Mouse (Mus musculus) forebrain, embryonic 10.5 days (tissue): ENCODE measurements around the gene Cchcr1. TPM values are rescaled to one million over a fixed set of nuclear protein-coding genes. Genes with fewer than 3 reads are reported as not detected.

Experiments used
- DNase-seq: peaks from one replicate; pipeline ENCODE4 v3.0.0-alpha.2; 2017; ENCODE audit warnings: low spot score; ENCODE audit errors: extremely low spot score
- H3K27ac ChIP-seq: fragments of 300-500 bp; sonication (generic); 2 replicates; pipeline ENCODE4 v1.5.1; 2016; ENCODE audit warnings: mild to moderate bottlenecking
- H3K27me3 ChIP-seq: fragments of 300-500 bp; sonication (generic); 2 replicates; pipeline ENCODE4 v1.6.1; 2016; ENCODE audit warnings: mild to moderate bottlenecking; ENCODE audit not compliant: poor library complexity, severe bottlenecking
- H3K36me3 ChIP-seq: fragments of 300-500 bp; sonication (generic); replicated peaks from 2 replicates; pipeline ENCODE4 v1.6.1; 2016; ENCODE audit warnings: mild to moderate bottlenecking, moderate library complexity
- H3K4me1 ChIP-seq: fragments of 300-500 bp; sonication (generic); 2 replicates; pipeline ENCODE4 v1.6.1; 2016
- H3K4me3 ChIP-seq: fragments of 300-500 bp; sonication (generic); 2 replicates; pipeline ENCODE4 v1.5.1; 2016; ENCODE audit warnings: mild to moderate bottlenecking, moderate library complexity
- H3K9me3 ChIP-seq: fragments of 300-500 bp; sonication (generic); 2 replicates; pipeline ENCODE4 v1.6.1; 2016; ENCODE audit warnings: mild to moderate bottlenecking, moderate library complexity
- WGBS: fragments of 180-500 bp; shearing (Covaris S2); methylation state at CpG from one replicate; pipeline ENCODE4 v1.1.7; 2016; 5-methylcytosine and 5-hydroxymethylcytosine counted together
- polyA plus RNA-seq: library from polyadenylated mRNA; unstranded; fragments of >200 nt; fragmentation: Nextera tagmentation; extraction: Ambion mirVana; gene quantifications from 2 replicates; pipeline ENCODE4 v1.2.1, GENCODE M21; 2016

The Cchcr1 gene
- polyA plus RNA-seq, 1 experiment from 2014 or later, result 21.6 TPM

GRCm38 (mm10) chr17:35526644-35527043, 9.7 kb downstream of the Cchcr1 start:
- H3K27me3 ChIP-seq, result no peaks in the 10 kb centered on the region
- 85% methylated on average over 8 of the region's 8 CpGs for WGBS
- H3K4me3 ChIP-seq, result no peak overlapping the region
- H3K4me1 ChIP-seq, result 0 out of 2 replicates have a peak, but pooled peaks cover 5% of the 10 kb centered on the region
- H3K27ac ChIP-seq, result no peak overlapping the region
- no peak for DNase-seq
- no peaks in the 10 kb centered on the region for H3K9me3 ChIP-seq
- H3K36me3 ChIP-seq, result peaks cover 93% of the 10 kb centered on the region

- DNase-seq, result no peak
- WGBS, result 17% methylated on average over 3 of the region's 3 CpGs
- H3K4me3 ChIP-seq, result no peak overlapping the region
Measured at GRCm38 (mm10) chr17:35532360-35532759, 15.5 kb downstream of the Cchcr1 start.

GRCm38 (mm10) chr17:35532901-35533300, 16.0 kb downstream of the Cchcr1 start, which contains the start of gene Psors1c2:
Psors1c2 (plus strand) TSS chr17:35533201.
- H3K27me3 ChIP-seq, result no peaks in the 10 kb centered on the region
- peaks cover 37% of the 10 kb centered on the region for H3K36me3 ChIP-seq
- H3K4me1 ChIP-seq, result peaks cover 15% of the 10 kb centered on the region
- H3K9me3 ChIP-seq, result no peaks in the 10 kb centered on the region
- WGBS, result 59% methylated on average over 7 of the region's 7 CpGs
- H3K27ac ChIP-seq, result peak within 1 kb of the TSS; percentile 25; the same call in 1 of the 2 replicates
- no peak within 1 kb of the TSS for H3K4me3 ChIP-seq
- DNase-seq, result no peak

More at GRCm38 (mm10) chr17:35532360-35532759, 15.5 kb downstream of the Cchcr1 start:
- Histone ChIP-seq H3K9me3 (no peaks in the 10 kb centered on the region), H3K27ac (no peak overlapping the region), H3K36me3 (peaks cover 42% of the 10 kb centered on the region), H3K27me3 (no peaks in the 10 kb centered on the region), H3K4me1 (peaks cover 15% of the 10 kb centered on the region)

- Histone ChIP-seq H3K27me3 (no peaks in the 10 kb centered on the region), H3K27ac (no peak overlapping the region), H3K4me3 (no peak overlapping the region), H3K4me1 (peaks cover 15% of the 10 kb centered on the region), H3K36me3 (peaks cover 22% of the 10 kb centered on the region), H3K9me3 (no peaks in the 10 kb centered on the region)
- 17% methylated on average over 6 of the region's 6 CpGs for WGBS
- peak; percentile 67 for DNase-seq
Measured at GRCm38 (mm10) chr17:35534343-35534742, 17.4 kb downstream of the Cchcr1 start.

- no peaks in the 10 kb centered on the region for H3K9me3 ChIP-seq
- H3K36me3 ChIP-seq, result no peaks in the 10 kb centered on the region
- no peak for DNase-seq
- H3K27me3 ChIP-seq, result no peaks in the 10 kb centered on the region
- no peak overlapping the region for H3K4me3 ChIP-seq
- no peak overlapping the region for H3K27ac ChIP-seq
- H3K4me1 ChIP-seq, result peaks cover 7% of the 10 kb centered on the region
- WGBS, result 91% methylated on average over 4 of the region's 4 CpGs
Measured at GRCm38 (mm10) chr17:35537421-35537820, 20.5 kb downstream of the Cchcr1 start.

DNA sequence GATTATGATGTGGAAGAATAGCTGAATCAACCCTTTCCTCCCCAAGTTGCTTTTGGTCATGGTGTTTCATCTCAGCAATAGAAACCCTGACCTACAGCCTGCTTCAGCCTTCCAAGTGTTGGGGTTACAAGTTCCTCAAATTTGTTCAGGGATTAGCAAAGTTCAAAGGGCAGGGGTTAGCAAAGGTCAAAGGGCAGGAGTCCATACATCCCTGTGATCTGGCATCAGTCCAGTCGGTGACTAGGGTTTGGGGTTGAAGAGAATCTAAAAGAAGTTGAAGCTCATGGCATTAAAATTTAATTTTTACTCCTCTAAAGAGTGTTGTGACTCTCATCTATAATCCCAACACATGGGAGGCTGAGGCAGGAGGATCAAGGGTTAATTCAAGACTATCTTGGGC, 21.6 kb downstream of the Cchcr1 start:
- no peak overlapping the region for H3K4me3 ChIP-seq
- no peaks in the 10 kb centered on the region for H3K27me3 ChIP-seq
- DNase-seq, result no peak
- H3K36me3 ChIP-seq, result no peaks in the 10 kb centered on the region
- H3K4me1 ChIP-seq, result peaks cover 7% of the 10 kb centered on the region
- no peak overlapping the region for H3K27ac ChIP-seq
- WGBS, result 75% methylated on average over 1 of the region's 1 CpGs
- no peaks in the 10 kb centered on the region for H3K9me3 ChIP-seq

- Histone ChIP-seq H3K9me3 (no peaks in the 10 kb centered on the region), H3K27me3 (no peaks in the 10 kb centered on the region), H3K4me1 (peaks cover 8% of the 10 kb centered on the region), H3K36me3 (no peaks in the 10 kb centered on the region), H3K4me3 (no peak overlapping the region), H3K27ac (no peak overlapping the region)
- WGBS, result 62% methylated on average over 10 of the region's 10 CpGs
- no peak for DNase-seq
Measured at GRCm38 (mm10) chr17:35539540-35539939, 22.6 kb downstream of the Cchcr1 start.

- H3K4me1 ChIP-seq, result peaks cover 25% of the 10 kb centered on the region
- no peak overlapping the region for H3K27ac ChIP-seq
- no peak for DNase-seq
- H3K4me3 ChIP-seq, result no peak overlapping the region
- WGBS, result 82% methylated on average over 15 of the region's 15 CpGs
- H3K9me3 ChIP-seq, result no peaks in the 10 kb centered on the region
- no peaks in the 10 kb centered on the region for H3K36me3 ChIP-seq
- no peaks in the 10 kb centered on the region for H3K27me3 ChIP-seq
Measured at GRCm38 (mm10) chr17:35542761-35543411, 26.0 kb downstream of the Cchcr1 start.

GRCm38 (mm10) chr17:35543412-35543861, 26.5 kb downstream of the Cchcr1 start:
- DNase-seq, result no peak
- peaks cover 25% of the 10 kb centered on the region for H3K4me1 ChIP-seq
- WGBS, result 61% methylated on average over 14 of the region's 14 CpGs
- H3K27me3 ChIP-seq, result no peaks in the 10 kb centered on the region
- H3K9me3 ChIP-seq, result no peaks in the 10 kb centered on the region
- no peak overlapping the region for H3K4me3 ChIP-seq
- no peak overlapping the region for H3K27ac ChIP-seq
- no peaks in the 10 kb centered on the region for H3K36me3 ChIP-seq

GRCm38 (mm10) chr17:35544001-35544400, 27.1 kb downstream of the Cchcr1 start:
- Histone ChIP-seq H3K9me3 (no peaks in the 10 kb centered on the region), H3K27ac (no peak overlapping the region), H3K4me1 (peaks cover 25% of the 10 kb centered on the region), H3K27me3 (no peaks in the 10 kb centered on the region), H3K4me3 (no peak overlapping the region), H3K36me3 (no peaks in the 10 kb centered on the region)
- WGBS, result 88% methylated on average over 6 of the region's 6 CpGs
- DNase-seq, result no peak

DNA sequence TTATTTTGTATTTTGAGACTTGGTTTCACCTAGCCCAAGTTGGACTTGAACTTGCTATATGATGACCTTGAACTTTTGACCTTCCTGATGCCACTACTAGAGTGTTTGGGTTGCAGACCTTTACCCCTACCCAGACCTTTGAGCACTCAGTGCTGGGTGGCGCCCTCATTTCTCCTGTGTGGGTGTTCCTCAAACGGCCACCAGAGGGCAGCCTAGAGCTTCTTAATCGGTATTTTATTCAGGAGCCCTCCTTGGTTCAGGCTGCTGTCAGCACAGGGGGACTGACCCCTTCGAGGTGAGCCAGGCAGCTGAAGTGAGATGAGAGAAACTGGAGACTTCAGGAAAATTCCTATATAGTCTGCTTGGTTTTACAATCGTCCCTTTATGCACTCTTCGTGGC, 27.8 kb downstream of the Cchcr1 start:
- WGBS, result 35% methylated on average over 6 of the region's 6 CpGs
- H3K4me1 ChIP-seq, result peaks cover 28% of the 10 kb centered on the region
- no peak overlapping the region for H3K4me3 ChIP-seq
- no peaks in the 10 kb centered on the region for H3K36me3 ChIP-seq
- H3K9me3 ChIP-seq, result no peaks in the 10 kb centered on the region
- no peak overlapping the region for H3K27ac ChIP-seq
- peak; percentile 62 for DNase-seq
- no peaks in the 10 kb centered on the region for H3K27me3 ChIP-seq

GRCm38 (mm10) chr17:35547465-35547864, 30.6 kb downstream of the Cchcr1 start:
- H3K9me3 ChIP-seq, result no peaks in the 10 kb centered on the region
- H3K36me3 ChIP-seq, result no peaks in the 10 kb centered on the region
- no peak overlapping the region for H3K27ac ChIP-seq
- H3K4me1 ChIP-seq, result peaks cover 28% of the 10 kb centered on the region
- 53% methylated on average over 2 of the region's 2 CpGs for WGBS
- H3K4me3 ChIP-seq, result no peak overlapping the region
- no peaks in the 10 kb centered on the region for H3K27me3 ChIP-seq
- DNase-seq, result no peak

GRCm38 (mm10) chr17:35548636-35549035, 31.7 kb downstream of the Cchcr1 start:
- 18% methylated on average over 5 of the region's 5 CpGs for WGBS
- H3K27me3 ChIP-seq, result no peaks in the 10 kb centered on the region
- no peak overlapping the region for H3K27ac ChIP-seq
- H3K4me3 ChIP-seq, result no peak overlapping the region
- DNase-seq, result no peak
- peaks cover 20% of the 10 kb centered on the region for H3K4me1 ChIP-seq
- no peaks in the 10 kb centered on the region for H3K9me3 ChIP-seq
- no peaks in the 10 kb centered on the region for H3K36me3 ChIP-seq
